Mouse (Mus musculus): Measurements from ENCODE around the gene Vsig8. TPM values are rescaled to one million over a fixed set of nuclear protein-coding genes. Genes with fewer than 3 reads are reported as not detected.
A peak's percentile ranks its signal among the peaks of the same experiment; 100 is the strongest.

Gene Vsig8
- polyA plus RNA-seq (2017; shearing (Covaris generic)), result not detected

- no peak for ATAC-seq
These were observed at the start of gene Vsig8 for GRCm38 (mm10) chr1:172555638-172556037. Gene Vsig8, plus strand, starts transcription at chr1:172555938.

DNA sequence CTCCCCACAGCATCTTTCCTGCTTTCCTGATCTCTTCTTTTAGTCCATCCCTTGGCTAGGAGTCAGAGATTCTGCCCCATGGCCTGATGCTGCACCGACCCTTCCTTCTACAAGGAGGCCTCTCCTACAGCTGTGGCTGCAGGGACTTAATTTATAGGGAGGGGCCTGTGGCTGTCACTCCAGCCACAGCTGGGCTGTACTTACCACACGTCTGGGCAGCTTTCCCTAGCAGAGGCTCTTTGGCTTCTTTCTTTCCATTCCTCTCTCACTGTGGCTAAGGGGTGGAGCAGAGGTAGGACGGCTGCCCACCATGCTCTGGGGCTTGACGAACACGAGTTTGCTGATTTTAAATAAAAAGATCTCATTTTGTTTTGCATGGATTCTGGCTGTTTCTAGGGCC lies 48.7 kb upstream of the Vsig8 start:
- no peak for ATAC-seq

GRCm38 (mm10) chr1:172507701-172508100 lies 48.0 kb upstream of the Vsig8 start:
- no peak for ATAC-seq

DNA sequence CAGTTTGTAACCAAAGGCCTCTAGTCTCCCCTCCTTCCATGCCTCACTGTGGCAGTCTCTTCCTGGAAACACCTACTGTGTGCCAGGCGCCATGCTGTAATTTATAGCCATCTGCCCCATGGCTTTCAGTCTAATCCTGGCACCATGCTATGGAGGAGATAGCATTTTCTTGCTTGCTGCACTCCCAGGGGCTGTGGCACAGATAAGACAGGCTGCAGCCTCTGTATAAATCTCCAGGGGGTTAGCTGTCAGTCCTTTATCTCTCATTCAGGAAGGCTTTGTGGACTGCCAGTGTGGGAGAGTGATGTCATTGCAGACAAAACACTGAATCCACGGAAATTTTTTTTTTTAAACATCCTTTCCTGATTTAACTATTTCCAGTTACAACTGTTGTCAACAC lies 47.6 kb upstream of the Vsig8 start:
- no peak for ATAC-seq

GRCm38 (mm10) chr1:172509235-172509634 lies 46.5 kb upstream of the Vsig8 start:
- ATAC-seq, result no peak

DNA sequence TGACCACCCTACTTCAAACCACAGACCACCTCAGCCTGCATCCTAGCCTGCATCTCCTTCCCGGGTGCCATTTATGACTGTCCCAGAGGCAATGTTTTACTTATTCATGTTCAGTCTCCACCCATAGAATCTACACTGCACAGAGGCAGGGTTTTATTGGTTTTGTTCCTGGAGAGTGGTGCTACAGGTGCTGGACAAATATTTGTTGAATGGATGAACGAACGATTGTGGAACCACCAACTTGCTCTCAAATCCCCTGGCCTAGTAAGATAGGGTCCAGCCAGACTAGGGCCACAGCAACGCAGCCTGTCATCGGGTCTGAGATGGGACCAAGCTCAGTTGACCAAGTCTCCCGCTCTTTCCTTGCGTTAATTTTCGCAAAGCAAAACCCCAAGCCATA lies 45.8 kb upstream of the Vsig8 start:
- ATAC-seq, result no peak

GRCm38 (mm10) chr1:172510421-172510972 lies 45.2 kb upstream of the Vsig8 start:
- no peak for ATAC-seq

GRCm38 (mm10) chr1:172512962-172513361 lies 42.8 kb upstream of the Vsig8 start:
- peak; percentile 68 for ATAC-seq

- peak; percentile 87 for ATAC-seq
These were observed 42.1 kb upstream of the Vsig8 start for GRCm38 (mm10) chr1:172513525-172514212.

DNA sequence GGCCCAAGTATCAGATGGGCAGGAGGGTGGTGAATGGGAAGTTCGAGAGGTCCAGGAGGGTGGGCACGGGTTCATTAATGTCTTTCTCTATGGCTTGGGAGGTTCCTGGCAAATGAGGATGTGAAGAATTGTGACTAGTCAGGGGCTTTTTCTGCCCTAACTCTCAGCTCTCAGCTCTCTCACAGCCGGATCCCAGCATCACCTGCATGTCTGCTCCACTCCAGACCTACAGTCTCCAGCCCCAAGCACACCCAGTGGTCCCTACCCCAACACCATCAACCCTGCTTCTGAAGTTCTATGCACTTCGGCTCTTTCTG lies 41.6 kb upstream of the Vsig8 start:
- ATAC-seq, result peak; percentile 59

GRCm38 (mm10) chr1:172514551-172515268 lies 41.0 kb upstream of the Vsig8 start:
- ATAC-seq, result no peak

DNA sequence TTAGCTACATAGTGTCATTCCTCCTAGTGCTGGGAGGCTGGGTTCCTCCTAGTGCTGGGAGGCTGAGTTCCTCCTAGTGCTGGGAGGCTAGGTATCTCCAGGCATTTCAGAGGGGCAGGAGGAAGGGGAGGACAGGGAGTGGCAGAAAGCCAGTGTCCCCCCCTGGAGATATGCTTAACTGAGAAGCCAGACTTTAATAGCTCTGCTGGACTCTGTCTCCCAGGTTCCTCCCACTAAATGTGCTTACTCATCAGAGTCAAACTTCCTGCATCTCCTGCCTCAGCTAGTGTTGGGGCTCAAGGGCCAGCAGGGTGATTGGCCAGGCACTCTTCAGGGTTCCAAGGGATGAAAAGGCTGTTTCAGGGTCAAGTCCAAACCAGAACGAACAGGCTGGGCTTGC lies 40.3 kb upstream of the Vsig8 start:
- ATAC-seq, result no peak

DNA sequence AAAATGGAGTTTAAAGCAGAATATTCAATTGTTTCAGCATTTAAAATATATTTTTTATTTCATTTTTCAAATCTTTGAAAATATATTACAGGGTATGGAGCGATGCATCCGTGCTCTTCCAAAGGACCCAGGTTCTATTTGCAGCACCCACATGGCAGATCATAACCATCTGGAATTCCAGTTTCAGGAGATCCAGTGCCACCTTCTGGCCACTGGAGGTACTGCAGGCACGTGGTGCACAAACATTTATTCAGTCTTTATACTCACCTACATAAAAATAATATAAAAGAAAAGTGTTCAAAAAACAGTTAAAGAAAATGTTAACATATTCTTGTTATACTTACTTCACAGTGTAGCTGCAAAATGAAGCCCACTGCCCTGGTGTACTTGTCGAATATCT lies 37.7 kb upstream of the Vsig8 start:
- no peak for ATAC-seq

DNA sequence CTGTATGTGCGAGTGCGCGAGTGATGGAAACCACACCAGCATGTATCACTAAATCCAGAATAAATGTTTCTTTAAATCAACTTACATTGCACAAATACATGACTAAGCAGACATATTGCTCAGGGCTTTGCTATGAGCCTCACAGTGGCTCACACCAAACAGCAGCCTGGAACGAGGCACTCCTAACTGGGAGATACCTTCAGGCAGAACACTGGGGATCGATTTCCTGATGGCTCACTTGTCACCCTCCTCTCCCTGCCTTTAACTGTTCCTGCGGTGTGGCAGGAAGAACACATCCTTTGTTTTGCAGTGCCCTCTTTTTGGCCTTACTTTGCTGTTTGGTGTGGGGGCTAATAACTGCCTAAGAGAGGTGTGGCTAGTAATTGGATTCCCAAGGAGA lies 36.1 kb upstream of the Vsig8 start:
- no peak for ATAC-seq

GRCm38 (mm10) chr1:172520576-172521440 lies 34.9 kb upstream of the Vsig8 start, which contains the start of gene Cfap45:
Gene Cfap45, plus strand, starts transcription at chr1:172520801.
- ATAC-seq, result peak; percentile 72

DNA sequence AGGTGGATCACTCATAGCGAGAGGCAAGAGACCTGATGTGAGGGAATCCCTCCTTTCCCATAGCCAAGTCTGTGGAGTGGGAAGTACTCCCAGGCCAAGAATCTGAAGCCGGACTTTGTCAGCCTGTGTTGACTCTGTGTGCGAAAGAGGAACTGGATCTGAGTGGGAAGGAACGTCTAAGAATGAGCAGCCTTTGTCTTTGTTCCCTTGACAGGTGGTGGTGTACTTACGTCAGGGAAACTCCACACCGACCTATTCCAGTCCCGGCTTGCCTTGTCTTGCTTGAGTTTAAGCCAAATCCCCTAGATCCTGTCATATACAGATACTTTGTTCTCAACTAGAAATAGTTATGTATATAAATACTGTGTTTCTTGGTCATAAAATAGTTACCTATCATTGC lies 33.2 kb upstream of the Vsig8 start:
- no peak for ATAC-seq

- no peak for ATAC-seq
These were observed 32.0 kb upstream of the Vsig8 start for GRCm38 (mm10) chr1:172523699-172524101.

GRCm38 (mm10) chr1:172525027-172525764 lies 30.5 kb upstream of the Vsig8 start:
- ATAC-seq, result peak; percentile 22

DNA sequence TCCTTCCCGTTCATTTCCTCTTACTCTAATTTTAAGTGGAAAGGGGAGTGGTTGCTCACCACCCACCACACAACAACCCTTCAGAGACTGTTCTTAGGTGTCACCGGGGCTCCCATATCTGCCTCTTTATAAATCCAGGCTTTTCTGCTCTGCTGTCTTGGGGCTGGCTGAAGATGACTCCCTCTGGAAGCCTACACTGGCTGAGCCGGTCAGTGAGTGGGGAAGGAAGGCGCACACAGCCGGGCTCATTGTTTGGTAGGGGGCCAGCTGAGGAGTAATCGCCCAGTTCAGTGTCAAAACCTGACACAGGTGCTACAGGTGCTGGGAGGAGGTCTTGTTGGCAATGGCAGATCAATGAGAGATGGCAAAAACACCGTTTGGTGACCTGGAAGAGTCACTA lies 29.8 kb upstream of the Vsig8 start:
- ATAC-seq, result no peak

- peak; percentile 58 for ATAC-seq
These were observed 29.2 kb upstream of the Vsig8 start for GRCm38 (mm10) chr1:172526380-172527081.

- no peak for ATAC-seq
These were observed 28.3 kb upstream of the Vsig8 start for GRCm38 (mm10) chr1:172527431-172527830.

GRCm38 (mm10) chr1:172528701-172529100 lies 27.0 kb upstream of the Vsig8 start:
- ATAC-seq, result peak; percentile 78
